Mouse (Mus musculus): Measurements from ENCODE around the gene Ankrd66. TPM values are rescaled to one million over a fixed set of nuclear protein-coding genes. Genes with fewer than 3 reads are reported as not detected.

Ankrd66 gene
- total RNA-seq, 2 experiments from 2014 or later, result not detected

Other genes with a start within 250 kb of the Ankrd66 start
- 100 to 1,000 TPM; 219 to 248 TPM for gene Adgrf5, start 183.2 kb downstream of the Ankrd66 start, total RNA-seq (2021)
- gene Mep1a, start 40.8 kb downstream of the Ankrd66 start, total RNA-seq (2021), result not detected
- gene Pla2g7, start 24.5 kb upstream of the Ankrd66 start, total RNA-seq (2021), result 1 to 10 TPM; 2.9 to 9.4 TPM
- gene Tdrd6, start 86.7 kb upstream of the Ankrd66 start, total RNA-seq (2021), result under 1 TPM in 1 of 2 experiments, not detected in 1; 0.05 TPM
- gene Slc25a27, start 123.6 kb upstream of the Ankrd66 start, total RNA-seq (2021), result 1 to 10 TPM; 2.8 to 3.1 TPM
- 10 to 100 TPM in 1 of 2 experiments, 1 to 10 TPM in 1; 8.0 to 10.7 TPM for gene Cyp39a1, start 123.8 kb upstream of the Ankrd66 start, total RNA-seq (2021)